Mouse (Mus musculus) heart, adult 8-10 months (tissue): ENCODE results near the gene Fosl1. TPM values are rescaled to one million over a fixed set of nuclear protein-coding genes. Genes with fewer than 3 reads are reported as not detected.

Source experiments
- DNase-seq: peaks from one replicate; pipeline ENCODE4 v3.0.0; 2022; ENCODE audit warnings: low spot score
- total RNA-seq, 4 experiments: library from RNA; stranded (reverse); gene quantifications; 2 replicates each; pipeline ENCODE4 v1.2.4; 2022

Fosl1 gene
- total RNA-seq, 4 experiments from 2014 or later = 0.14 to 0.23 TPM; not detected in 2

DNA sequence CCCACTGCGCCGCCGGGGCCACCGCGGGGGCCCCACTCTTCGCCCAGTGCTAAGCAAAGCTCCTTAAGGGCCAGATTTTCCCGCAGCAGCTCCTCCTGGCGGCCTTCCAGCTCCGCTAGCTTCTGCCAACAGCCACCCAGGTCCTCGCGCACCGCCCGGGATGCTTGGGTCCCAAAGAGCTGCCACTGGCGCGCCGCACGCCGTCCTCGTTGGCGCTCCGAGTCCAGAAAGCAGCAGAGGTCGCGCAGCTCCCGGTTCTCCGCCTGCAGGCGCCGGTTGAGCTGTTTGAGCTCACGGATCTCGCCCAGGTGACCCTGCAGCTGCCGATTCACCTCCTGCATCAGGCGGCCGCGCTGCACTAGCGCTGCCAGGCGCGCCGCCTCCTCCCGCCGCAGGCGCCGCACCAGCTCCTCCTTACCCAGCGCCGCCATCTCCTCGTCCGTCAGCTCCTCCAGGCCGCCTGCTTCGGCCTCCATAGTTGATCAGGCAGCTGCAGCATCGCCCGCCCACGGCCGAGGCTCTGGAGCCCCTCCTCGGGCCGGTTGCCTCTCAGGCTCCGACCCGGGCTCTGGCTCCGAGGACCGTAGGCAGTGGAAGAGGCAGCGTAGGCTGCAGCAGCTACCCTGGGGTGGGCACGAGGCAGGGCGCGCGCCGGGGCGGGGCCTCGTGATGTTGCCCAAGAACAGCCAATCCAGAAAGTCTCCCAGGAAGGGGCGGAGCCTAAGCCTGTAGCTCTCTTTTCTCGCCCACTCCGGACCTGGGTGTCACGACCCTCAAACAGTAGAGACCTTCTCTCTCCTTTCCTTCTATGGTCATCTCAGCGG, 9.8 kb downstream of the Fosl1 start:
- peak; percentile 95 for DNase-seq

DNA sequence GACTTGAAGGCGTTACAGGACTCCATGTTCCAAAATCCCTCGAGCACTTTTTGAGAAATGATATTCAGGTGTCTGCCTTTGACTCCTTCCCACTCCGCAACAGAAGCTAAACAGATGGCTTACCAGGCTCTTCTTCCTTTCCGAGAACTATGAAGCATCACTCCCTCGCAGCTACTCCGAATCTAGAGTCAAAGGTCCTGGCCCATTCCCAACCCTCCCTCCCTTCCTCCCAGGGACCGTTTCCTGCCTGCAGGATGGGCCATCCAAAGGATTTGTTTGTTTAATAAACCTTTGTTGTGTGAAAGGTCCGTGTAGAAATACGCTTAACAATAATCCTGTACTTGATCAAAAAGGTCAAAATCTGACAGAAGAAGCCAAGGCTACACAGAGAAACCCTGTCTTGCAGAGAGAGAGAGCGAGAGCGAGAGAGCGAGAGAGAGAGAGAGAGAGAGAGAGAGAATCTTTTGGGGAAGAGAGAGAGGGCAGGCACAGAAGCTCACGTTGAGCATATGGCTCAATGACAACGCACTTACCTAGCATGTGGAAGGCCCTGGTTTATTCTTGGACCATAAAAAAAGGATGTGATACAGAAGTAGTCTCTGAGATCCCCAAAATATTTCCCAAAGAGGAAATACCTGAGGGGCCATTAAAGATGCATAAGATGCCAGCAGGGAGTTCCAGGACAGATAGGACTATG, 10.5 kb downstream of the Fosl1 start, which contains the start of gene Ccdc85b:
Gene Ccdc85b (minus strand): TSS at position 149 of the 697 bp plus-strand sequence.
- DNase-seq = no peak

DNA sequence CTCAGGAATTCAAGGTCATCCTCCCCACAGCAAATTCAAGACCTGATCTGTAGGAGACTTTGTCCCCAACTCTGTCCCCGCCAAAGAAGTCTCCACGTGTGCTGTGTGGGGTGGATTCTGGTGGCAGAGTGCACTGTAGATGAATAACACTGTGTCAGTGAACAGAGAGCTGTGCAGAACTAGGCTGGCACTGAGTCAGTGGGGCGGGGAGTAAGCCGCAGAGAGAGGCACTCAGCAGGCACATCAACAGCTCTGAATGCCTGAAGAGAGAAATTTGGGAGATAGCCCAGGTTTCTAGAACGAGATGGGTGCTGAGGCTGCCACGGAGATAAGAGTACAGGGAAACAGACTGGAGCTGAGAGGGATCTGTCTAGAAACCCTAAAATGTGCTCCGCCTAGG, 11.7 kb downstream of the Fosl1 start:
- no peak for DNase-seq

DNA sequence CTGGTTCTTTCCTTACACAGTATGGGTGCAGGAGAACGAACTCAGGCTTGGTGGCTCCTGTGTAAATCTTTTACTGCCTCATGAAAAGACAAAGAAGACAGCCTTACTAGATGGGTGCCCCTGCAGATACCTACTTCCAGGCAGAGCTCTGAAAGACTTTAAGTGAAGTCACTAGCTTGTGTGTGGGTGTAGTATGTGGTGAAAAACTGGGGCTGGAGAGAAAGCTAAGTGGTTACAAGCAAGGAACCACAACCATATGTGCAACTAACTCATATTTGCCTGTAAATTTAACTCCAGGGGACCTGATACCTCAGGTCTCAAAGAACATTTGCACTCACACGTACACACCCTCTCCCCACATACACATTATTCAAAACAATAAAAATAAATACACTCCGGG, 12.5 kb downstream of the Fosl1 start:
- no peak for DNase-seq

DNA sequence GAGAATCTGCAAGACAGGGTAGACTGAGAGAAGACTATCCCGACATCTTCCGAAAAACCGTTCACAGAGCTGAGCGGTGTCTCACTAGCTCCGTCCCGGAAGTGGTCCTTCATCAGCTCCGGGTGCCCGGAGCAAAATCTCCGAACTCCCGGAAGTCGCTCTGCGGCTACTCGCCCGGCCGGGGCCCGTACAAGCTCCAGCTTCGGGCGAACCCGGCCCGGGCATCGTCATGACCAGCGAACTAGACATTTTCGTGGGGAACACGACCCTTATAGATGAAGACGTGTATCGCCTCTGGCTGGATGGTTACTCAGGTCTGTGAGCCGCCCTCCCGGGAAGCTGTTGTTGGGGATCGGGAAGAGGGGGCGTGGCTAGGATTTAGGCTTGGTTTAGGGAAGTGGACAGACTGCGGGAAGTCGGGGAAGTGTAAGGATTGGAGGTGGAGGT, 13.1 kb downstream of the Fosl1 start, which contains the start of gene Fibp:
Gene Fibp (plus strand): TSS at position 151 of the 447 bp plus-strand sequence.
- DNase-seq = peak; percentile 86

DNA sequence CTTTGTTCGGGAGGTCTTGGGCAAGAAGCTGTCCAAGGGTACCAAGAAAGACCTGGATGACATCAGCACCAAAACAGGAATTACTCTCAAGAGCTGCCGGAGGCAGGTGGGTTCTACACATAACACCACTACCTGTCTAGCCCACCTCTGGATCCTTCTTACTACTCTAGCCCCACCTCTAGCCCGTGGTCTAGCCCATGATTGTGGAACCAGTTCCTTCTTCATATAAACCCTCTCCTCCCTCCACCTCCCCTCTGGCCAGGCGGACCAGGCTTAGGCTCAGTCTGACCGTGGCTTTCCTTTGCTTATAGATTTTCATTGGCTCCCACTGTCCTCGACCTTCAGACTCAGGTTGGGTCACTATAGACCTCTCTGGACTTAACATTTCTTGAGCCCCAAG, 14.1 kb downstream of the Fosl1 start:
- DNase-seq = no peak

DNA sequence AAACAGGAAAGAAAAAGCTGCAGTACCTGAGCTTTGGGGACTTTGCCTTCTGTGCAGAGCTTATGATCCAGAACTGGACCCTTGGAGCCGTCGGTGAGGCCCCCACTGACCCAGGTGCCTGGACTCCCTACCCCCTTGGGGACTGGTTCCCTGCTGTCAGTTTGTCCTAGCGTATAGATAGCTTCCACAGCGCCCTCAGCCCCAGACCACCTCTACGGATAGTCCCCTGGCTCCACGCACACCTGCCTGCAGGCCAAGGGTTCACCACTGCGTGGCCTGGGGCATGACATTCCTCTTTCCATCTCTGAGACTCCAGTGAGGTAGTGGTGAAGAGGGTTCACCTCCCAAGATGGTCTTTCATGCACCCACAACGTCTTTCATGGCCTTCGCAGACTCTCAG, 15.9 kb downstream of the Fosl1 start:
- DNase-seq = no peak

DNA sequence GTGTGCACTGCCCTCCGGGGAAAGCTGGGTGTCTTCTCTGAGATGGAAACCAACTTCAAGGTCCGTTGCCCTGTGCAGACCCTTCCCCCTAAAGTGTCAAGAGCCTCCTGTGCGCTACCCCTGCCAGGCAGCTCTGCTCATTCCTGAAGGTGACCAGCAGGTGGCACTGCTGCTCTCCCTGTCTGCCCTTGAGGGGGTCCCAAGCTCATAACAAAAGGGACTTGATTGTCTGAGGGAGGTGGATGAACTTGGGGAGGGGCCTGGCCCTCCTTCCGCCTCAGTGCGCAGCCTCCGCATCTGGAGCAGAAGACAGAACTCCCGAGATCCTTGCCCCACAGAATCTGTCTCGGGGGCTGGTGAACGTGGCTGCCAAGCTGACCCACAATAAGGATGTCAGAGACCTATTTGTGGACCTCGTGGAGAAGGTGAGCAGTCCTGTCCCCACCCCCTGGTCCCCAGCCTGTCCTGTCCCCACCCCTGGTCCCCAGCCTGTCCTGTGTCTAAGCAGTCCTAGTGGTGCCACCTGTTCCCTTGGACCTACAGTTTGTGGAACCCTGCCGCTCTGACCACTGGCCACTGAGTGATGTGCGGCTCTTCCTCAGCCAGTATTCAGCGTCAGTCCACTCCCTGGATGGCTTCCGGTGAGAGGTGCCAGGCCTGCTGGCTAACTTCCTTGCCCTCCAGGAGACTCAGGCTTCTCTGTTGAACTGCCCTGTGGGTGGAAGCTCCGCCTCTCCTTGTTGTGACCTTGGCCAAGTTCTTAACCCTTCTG, 16.6 kb downstream of the Fosl1 start:
- DNase-seq = no peak

DNA sequence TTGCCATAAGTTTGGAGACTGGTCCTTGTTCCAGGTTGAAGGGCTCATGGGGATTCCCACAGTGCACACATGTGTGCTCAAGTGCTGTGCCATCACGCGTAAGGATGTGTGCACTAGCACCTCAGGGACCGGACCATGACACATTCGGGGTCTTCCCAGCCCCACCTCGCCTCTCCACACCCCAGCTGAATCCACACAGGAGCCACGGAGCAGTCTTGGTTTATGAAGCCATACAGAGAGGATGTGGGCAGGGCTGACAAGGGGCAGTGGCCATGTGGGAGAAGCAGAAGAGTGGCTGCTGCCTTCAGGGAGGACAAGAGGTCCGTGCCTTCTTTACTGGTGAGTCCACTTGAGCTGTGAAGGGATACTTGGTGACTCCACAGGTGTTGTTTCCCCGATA, 17.7 kb downstream of the Fosl1 start:
- no peak for DNase-seq

DNA sequence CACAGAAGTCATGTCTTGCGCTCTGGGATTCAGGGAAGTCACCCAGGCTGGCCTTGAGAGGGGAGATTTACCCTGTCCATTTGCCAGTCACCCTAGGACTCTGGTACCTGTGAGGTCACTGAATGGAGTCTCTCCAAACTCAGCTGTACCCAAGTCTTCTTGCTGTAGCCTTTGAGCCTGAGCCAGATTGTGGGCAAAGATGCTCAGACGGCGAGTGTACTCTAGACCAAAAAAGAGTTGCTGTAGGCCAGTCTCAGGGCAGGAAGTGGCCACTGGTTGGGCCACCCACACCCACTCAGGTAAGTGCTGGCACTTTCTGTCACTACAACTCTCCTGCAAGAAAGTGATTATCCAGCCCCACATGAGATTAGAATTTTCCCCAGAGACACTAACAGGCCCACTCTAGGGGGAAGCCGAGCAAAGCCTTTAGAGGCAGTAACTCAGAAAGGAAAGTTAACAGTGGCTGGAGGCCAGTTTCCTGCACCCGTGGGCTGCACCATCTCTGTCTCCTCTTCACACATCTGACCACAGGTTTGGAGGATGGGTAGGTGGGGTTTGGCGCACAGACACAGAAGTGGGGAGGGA, 19.7 kb downstream of the Fosl1 start:
- no peak for DNase-seq

DNA sequence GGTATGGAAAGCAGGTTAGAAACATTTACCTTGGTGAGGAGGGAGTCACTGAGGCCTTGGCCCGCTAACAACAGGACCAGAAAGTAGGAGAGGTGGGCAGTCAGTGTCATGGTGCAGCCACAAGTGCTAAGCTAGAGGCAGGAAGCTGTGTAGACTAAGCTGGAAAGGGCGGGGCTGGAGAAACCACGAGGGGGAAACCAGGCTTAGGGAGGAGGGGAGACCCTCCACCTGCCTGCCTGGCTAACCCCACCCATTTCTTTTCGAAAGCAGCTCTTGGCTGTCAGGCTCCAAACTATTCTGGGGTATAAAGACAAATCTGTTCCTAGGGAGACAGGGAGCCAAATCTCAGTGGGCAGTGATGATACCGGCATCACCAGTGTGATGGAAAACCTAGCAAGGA, 21.0 kb downstream of the Fosl1 start, which contains the start of gene Ctsw:
Gene Ctsw (minus strand): TSS at position 134 of the 400 bp plus-strand sequence.
- no peak for DNase-seq

DNA sequence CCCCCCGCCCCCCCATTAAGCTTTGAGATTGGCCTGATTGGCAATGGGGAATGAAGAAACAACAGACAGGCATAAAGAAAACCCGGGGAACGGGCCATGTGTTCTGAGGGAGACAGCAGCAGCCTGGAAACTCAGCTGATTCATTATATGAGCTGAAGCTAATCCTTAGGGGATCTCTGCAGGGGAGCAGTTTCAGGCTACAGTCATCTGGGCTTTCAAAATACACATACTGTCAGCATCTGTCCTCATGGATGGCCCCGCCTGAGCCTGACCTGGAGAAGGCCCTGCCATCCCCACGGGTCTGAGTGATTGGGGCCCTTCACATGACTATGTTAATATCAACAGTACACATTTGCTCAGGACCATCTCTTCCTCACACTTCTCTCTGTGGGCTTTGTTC, 24.5 kb downstream of the Fosl1 start:
- DNase-seq = no peak

DNA sequence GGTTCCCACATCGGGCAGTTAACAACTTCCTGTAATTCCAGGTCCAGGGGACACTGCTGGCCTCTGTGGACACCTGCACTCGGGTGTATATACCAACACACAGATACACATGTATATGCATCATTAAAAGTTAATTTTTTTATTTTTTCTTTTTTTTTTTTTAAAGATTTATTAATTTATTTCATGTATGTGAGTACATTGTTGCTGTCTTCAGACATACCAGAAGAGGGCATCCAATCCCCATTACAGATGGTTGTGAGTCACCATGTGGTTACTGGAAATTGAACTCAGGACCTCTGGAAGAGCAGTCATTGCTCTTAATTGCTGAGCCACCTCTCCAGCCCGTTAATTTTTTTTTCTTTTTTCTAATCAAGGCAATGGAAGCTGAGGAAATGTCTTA, 25.5 kb downstream of the Fosl1 start:
- DNase-seq = no peak

DNA sequence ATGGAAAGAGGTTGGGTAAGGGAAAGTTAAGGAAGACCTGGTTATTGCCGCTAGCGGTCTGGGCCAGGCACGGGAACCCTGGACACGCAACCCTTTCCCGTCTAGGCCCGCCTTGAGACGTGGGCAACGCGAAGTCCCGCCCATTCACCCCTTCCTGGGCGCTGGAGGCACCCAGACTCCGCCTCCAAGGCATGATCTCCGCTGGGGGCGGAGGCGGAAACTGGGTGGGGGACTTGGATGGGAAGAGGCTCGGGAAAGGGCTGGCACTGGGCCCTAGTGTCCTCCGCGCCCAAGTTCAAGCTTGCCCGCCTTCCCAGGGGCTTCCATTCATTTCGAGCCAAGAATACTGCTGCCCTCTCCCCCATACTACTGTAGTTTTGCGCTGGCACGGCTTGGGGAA, 26.4 kb downstream of the Fosl1 start, which contains the start of gene Efemp2:
Gene Efemp2 (plus strand): TSS at position 235 of the 400 bp plus-strand sequence.
- DNase-seq = peak; percentile 85

DNA sequence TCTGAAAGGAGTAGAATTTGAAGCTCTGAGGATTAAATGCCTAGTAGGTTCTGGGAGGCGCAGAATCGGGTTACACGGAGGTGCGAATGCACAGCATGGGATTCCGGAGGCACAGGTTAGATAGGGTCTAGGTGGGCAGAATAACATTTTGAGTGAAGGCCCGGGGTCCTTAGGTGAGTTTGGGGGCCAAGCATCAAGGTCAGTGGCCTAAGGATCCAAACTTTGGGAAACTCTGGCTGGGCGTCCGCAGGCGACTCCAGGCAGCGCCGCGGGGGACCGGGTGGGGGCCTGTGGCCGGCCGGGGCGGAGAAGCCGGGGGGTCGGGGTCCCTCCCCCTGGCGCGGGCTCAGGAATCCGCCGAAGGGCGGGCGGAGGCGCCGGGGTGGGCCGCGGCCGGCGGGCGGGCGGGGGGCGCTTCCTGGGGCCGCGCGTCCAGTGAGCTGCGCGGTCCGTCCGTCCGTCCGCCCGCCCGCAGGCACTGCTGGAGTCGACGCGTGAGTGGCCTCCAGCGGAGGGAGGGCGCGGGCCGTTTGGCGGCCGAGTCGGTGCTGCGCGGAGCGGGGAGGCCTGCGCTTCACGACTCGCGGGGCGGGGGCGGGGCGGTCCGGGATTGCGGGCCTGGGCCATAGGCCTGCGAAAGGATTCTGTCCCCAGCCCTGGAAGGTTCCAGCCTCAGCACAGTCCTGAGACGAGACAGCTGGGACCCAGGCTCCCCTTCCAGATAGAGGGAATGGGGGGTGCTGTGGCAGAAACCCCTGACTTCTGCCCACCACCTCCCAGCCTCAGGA, 27.1 kb downstream of the Fosl1 start:
- no peak for DNase-seq

DNA sequence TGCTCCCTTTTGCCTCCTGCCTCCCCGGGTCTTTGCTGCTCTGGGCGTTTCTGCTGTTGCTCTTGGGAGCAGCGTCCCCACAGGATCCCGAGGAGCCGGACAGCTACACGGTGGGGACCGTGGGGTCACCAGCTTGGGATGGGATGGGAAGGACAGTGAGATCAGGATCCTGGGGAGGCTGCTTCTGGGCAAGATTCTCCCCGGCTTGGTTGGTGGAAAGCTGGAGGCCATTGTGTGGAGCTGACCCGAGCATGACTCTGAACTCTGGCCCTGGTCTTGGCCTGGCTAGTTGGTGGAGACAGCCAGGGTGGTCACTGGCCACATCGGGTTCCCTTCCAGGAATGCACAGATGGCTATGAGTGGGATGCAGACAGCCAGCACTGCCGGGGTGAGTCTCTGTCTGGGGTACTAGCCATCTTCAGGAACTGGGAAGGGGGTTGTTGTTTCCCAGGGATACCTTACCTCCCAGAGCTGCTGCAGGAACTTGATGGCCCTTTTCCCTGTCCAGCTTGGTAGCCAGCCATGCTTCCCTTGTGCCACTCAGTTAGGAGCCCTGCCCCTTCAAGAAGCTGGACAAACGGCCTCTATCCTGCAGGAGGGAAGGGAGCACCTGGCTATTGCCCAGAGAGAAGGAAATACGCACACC, 27.8 kb downstream of the Fosl1 start:
- no peak for DNase-seq

DNA sequence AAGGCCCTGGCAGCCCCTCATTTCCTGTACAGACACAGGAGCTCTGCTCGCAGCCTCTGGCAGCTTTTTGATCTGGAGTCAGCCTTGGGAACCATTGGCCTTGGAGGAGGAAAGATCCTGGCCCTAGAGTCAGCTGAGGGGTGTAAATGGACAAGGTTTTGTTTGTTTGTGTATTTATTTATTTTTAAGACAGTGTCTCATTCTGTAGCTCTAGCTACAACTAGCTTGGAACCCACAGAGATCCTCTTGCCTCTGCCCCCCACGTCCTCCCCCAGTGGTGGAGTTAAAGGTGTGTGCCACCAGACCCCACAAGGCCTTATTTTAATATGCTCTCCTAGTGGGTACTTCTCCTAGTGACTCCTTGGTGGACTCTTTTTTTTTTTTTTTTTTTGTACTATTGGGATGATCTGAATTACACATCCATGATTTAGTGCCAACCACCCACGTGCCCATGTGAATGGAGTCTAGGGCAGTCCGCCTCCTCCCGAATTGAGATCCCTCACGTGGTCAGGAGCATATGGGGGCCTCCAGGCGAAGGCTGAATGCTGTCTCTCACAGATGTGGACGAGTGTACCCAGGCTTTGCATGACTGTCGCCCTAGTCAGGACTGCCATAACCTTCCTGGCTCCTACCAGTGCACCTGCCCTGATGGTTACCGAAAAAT, 29.8 kb downstream of the Fosl1 start:
- DNase-seq = no peak

DNA sequence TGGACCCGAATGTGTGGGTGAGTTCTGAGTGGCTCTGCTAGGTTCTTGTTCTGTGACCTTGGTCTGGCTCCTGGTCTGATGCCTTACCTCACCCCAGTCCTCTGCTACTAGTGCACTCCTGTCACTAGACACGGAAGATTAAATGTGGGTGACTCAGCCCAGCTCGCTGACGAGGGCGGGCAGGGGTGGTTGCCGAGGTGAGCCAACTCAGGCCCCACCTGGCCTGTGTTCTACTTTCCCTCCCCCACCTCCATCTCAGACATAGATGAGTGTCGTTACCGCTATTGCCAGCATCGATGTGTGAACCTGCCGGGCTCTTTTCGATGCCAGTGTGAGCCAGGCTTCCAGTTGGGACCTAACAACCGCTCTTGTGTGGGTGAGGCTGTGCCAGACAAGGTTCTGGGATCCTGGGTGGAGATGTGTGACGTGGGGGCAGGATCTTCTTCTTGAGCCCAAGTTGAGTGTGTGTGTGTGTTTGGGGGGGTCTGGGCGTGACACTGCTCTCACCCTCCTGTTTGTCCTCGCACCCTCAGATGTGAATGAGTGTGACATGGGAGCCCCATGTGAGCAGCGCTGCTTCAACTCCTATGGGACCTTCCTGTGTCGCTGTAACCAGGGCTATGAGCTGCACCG, 30.4 kb downstream of the Fosl1 start:
- DNase-seq = no peak

DNA sequence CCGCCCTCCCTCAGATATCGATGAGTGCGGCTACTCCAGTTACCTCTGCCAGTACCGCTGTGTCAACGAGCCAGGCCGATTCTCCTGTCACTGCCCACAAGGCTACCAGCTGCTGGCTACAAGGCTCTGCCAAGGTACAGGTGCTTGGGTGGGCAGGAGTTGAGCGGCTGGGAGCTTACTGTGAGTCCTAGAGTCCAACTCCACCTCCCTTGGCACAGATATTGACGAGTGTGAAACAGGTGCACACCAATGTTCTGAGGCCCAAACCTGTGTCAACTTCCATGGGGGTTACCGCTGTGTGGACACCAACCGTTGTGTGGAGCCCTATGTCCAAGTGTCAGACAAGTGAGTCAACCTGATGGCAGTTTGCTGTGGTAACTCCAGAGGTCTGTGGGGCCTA, 32.7 kb downstream of the Fosl1 start:
- DNase-seq = no peak
